Mouse (Mus musculus) small intestine, adult 2 months (tissue): ENCODE data around the gene Ube2e3.

Experiments used
- CTCF ChIP-seq: fragments of 200-500 bp; IDR thresholded peaks from 2 replicates; pipeline ENCODE4 v1.5.1; 2012; ENCODE audit warnings: low read depth, mild to moderate bottlenecking, control low read depth, inconsistent platforms, low read length, moderate library complexity, mixed read lengths; ENCODE audit not compliant: insufficient replicate concordance, insufficient read length; ENCODE audit errors: extremely low read depth
- POLR2A ChIP-seq: fragments of 200-500 bp; IDR thresholded peaks from 2 replicates; pipeline ENCODE4 v1.6.1; 2012; ENCODE audit warnings: low read depth, mild to moderate bottlenecking, control low read depth, inconsistent platforms, low read length, moderate library complexity

DNA sequence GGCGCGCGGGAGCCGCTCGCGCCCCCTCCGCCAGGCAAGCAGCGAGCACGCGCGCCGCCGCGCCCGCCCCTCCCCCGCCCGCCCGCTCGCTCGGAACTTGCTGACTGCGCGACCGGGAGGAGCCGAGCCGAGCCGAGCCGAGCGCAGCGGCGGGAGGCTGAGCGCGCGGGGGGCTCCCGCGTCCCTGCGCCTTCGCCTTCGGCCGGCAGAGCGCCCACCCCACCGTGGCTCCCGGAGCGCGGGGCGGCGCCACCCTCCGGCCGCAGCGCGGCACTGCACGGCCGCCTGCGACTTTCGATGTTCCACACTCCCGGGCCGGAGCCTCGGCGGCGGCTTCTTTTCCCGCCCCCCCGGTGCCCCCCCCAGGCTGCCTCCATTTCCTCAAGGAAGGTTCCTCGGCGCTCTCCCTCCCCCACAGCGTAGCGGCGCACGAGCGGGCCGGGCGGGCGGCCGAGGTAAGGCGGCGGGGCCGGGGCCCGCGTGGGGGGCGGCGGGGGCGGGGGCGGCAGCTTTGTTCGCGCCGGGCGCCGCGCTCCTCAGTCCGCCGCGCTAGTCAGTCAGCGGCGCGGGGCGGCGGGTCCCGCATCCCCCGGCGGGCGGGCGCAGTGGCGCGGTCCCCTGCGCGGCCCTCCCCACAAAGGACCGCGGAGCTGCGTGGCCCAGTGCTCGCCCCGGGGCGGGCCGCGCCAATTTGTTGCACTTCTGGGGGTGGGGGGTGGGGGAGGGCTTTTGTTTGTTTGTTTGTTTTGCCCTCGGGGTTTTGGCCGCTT lies 1.2 kb downstream of the Ube2e3 start:
- TF ChIP-seq CTCF (peak; percentile 54), POLR2A (no peak)
